Mouse (Mus musculus): ENCODE measurements at regions not wholly inside any gene's neighbourhood (a gene's known extent, or its start where the extent isn't known, plus 50 kb on each side); places are given as distances from the start of the nearest gene placed in this dataset.
"Not testable (repeated sequence)": the region's sequence is repeated elsewhere in the genome, so short reads cannot be mapped to it uniquely, and the experiment has no call there.

GRCm38 (mm10) chr16:8914183-8914582 is 84.3 kb downstream of the 1810013L24Rik start:
- H3K27me3 ChIP-seq (ENCODE audit: control insufficient read depth, insufficient read depth, low read length); H3K4me3 ChIP-seq (replicated peaks; ENCODE audit: low read length); ATAC-seq (ENCODE audit: low FRiP score, low read depth); H3K9ac ChIP-seq (ENCODE audit: low read depth, low read length, severe bottlenecking); H3K4me1 ChIP-seq (ENCODE audit: control insufficient read depth, insufficient read depth, low read length); H3K9me3 ChIP-seq (ENCODE audit: control insufficient read depth, low read length); H3K27ac ChIP-seq (replicated peaks; ENCODE audit: low read depth, low read length); H3K36me3 ChIP-seq (ENCODE audit: control insufficient read depth, insufficient read depth, low read length); H3K4me2 ChIP-seq (replicated peaks; ENCODE audit: low read depth, low read length, severe bottlenecking): not testable (repeated sequence)
- WGBS = 14% methylated on average over 1 of the region's 1 CpGs
- peak; percentile 47 for DNase-seq (ENCODE audit: low spot score)

- Histone ChIP-seq H3K9ac (ENCODE audit: low read depth, low read length, severe bottlenecking) (no peak overlapping the region), H3K4me3 (replicated peaks; ENCODE audit: low read length) (no peak overlapping the region), H3K27me3 (ENCODE audit: control insufficient read depth, insufficient read depth, low read length) (no peaks in the 10 kb centered on the region), H3K4me2 (replicated peaks; ENCODE audit: low read depth, low read length, severe bottlenecking) (no peak overlapping the region), H3K27ac (replicated peaks; ENCODE audit: low read depth, low read length) (no peak overlapping the region), H3K36me3 (ENCODE audit: control insufficient read depth, insufficient read depth, low read length) (no peaks in the 10 kb centered on the region), H3K9me3 (ENCODE audit: control insufficient read depth, low read length) (no peaks in the 10 kb centered on the region), H3K4me1 (ENCODE audit: control insufficient read depth, insufficient read depth, low read length) (no peaks in the 10 kb centered on the region)
- whole genome bisulfite sequencing = 24% methylated on average over 7 of the region's 7 CpGs
- no peak for TF ChIP-seq POLR2A (IDR thresholded peaks at IDR 0.05; ENCODE audit: borderline replicate concordance, extremely low read depth, insufficient read depth, insufficient read length)
- no peak for ATAC-seq (ENCODE audit: low FRiP score, low read depth)
- no peak for DNase-seq (ENCODE audit: low spot score)
Observed at GRCm38 (mm10) chr16:8916091-8916490, 86.2 kb downstream of the 1810013L24Rik start.

DNA sequence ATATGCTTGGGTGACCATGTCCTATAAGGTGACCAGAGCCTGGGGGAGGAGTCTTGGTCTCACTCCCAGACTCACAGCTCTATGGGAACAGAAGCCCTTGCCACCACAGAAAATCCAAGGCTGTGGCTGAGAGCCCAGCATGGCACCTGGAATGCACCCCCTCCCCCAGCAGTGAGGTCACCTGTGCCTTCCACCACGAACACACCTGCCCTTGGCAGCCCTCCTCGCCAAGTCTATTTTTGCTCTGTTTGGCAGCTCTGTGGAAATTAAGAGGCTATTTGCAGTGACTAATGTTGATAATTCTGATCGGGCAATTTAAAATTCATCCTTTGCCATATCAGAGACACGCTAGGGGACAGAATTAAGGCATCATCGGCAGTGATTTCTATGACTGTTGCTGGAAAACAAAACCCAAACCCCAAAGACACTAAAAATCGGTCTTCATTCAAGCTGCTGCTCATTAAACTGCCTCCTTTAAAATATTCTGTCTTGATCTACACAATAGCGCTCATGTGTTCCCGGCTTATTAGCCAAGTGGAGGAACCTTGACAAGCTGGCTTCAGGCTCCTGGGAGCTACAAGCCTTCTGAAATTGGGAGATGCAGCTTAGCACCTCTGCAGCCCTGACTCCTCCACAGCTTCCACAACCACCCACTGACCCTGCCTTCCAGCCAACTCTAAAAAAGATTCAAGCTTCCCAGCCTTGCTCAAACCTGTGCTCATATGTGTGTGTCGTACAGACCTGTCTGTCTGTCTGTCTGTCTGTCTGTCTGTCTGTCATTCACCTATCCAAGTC is 89.0 kb downstream of the 1810013L24Rik start:
- no peak for TF ChIP-seq POLR2A (IDR thresholded peaks at IDR 0.05; ENCODE audit: borderline replicate concordance, extremely low read depth, insufficient read depth, insufficient read length)
- Histone ChIP-seq H3K36me3 (ENCODE audit: control insufficient read depth, insufficient read depth, low read length) (no peaks in the 10 kb centered on the region), H3K4me3 (replicated peaks; ENCODE audit: low read length) (no peak overlapping the region), H3K4me2 (replicated peaks; ENCODE audit: low read depth, low read length, severe bottlenecking) (no peak overlapping the region), H3K27me3 (ENCODE audit: control insufficient read depth, insufficient read depth, low read length) (no peaks in the 10 kb centered on the region), H3K9ac (ENCODE audit: low read depth, low read length, severe bottlenecking) (no peak overlapping the region), H3K27ac (replicated peaks; ENCODE audit: low read depth, low read length) (no peak overlapping the region), H3K4me1 (ENCODE audit: control insufficient read depth, insufficient read depth, low read length) (no peaks in the 10 kb centered on the region), H3K9me3 (ENCODE audit: control insufficient read depth, low read length) (no peaks in the 10 kb centered on the region)
- WGBS = 86% methylated on average over 9 of the region's 9 CpGs
- ATAC-seq (ENCODE audit: low FRiP score, low read depth) (no peak), DNase-seq (ENCODE audit: low spot score) (no peak)

GRCm38 (mm10) chr16:8924732-8925131 is 94.8 kb downstream of the 1810013L24Rik start:
- Histone ChIP-seq H3K4me2 (replicated peaks; ENCODE audit: low read depth, low read length, severe bottlenecking) (no peak overlapping the region), H3K4me1 (ENCODE audit: control insufficient read depth, insufficient read depth, low read length) (no peaks in the 10 kb centered on the region), H3K9ac (ENCODE audit: low read depth, low read length, severe bottlenecking) (no peak overlapping the region), H3K9me3 (ENCODE audit: control insufficient read depth, low read length) (no peaks in the 10 kb centered on the region), H3K36me3 (ENCODE audit: control insufficient read depth, insufficient read depth, low read length) (no peaks in the 10 kb centered on the region), H3K27me3 (ENCODE audit: control insufficient read depth, insufficient read depth, low read length) (no peaks in the 10 kb centered on the region), H3K4me3 (replicated peaks; ENCODE audit: low read length) (no peak overlapping the region), H3K27ac (replicated peaks; ENCODE audit: low read depth, low read length) (no peak overlapping the region)
- no peak for TF ChIP-seq POLR2A (IDR thresholded peaks at IDR 0.05; ENCODE audit: borderline replicate concordance, extremely low read depth, insufficient read depth, insufficient read length)
- no peak for DNase-seq (ENCODE audit: low spot score)
- no peak for ATAC-seq (ENCODE audit: low FRiP score, low read depth)
- WGBS = 85% methylated on average over 4 of the region's 4 CpGs

DNA sequence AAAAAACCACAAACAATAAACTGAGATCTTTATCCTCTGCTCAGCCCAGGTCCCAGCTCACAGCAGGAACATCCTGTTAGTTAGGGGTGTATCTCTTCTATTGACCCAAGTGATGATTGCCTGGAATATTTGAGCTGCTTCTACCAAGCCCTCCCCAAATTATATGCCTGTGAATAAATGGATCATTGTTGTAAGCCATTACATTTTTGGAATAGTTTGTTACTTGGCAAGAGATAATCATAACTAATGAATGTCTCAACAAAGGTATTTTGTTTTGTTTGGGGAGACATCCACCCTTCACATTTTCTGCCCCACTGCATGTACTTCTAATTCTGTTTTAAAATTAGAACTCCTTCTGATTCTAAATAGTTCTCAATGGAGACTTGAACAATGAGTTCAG is 102.1 kb downstream of the 1810013L24Rik start:
- H3K4me1 ChIP-seq (ENCODE audit: control insufficient read depth, insufficient read depth, low read length) = no peaks in the 10 kb centered on the region
- ATAC-seq (ENCODE audit: low FRiP score, low read depth) (no peak), DNase-seq (ENCODE audit: low spot score) (no peak)
- no peak overlapping the region for H3K27ac ChIP-seq (replicated peaks; ENCODE audit: low read depth, low read length)
- no peaks in the 10 kb centered on the region for H3K9me3 ChIP-seq (ENCODE audit: control insufficient read depth, low read length)
- no peaks in the 10 kb centered on the region for H3K27me3 ChIP-seq (ENCODE audit: control insufficient read depth, insufficient read depth, low read length)
- H3K4me2 ChIP-seq (replicated peaks; ENCODE audit: low read depth, low read length, severe bottlenecking) = no peak overlapping the region
- no peak overlapping the region for H3K4me3 ChIP-seq (replicated peaks; ENCODE audit: low read length)
- H3K36me3 ChIP-seq (ENCODE audit: control insufficient read depth, insufficient read depth, low read length) = no peaks in the 10 kb centered on the region
- no peak for TF ChIP-seq POLR2A (IDR thresholded peaks at IDR 0.05; ENCODE audit: borderline replicate concordance, extremely low read depth, insufficient read depth, insufficient read length)
- H3K9ac ChIP-seq (ENCODE audit: low read depth, low read length, severe bottlenecking) = no peak overlapping the region

Data from limb, embryonic 14.5 days (tissue).